Mouse (Mus musculus) cerebellum, adult 8-10 months (tissue): ENCODE results near the gene Naga.

Source experiments
- DNase-seq: peaks from one replicate; pipeline ENCODE4 v3.0.0; 2022

The Naga gene

GRCm38 (mm10) chr15:82354126-82354945, 15.6 kb upstream of the Naga start, which contains the start of gene Ndufa6:
Ndufa6 (minus strand) TSS chr15:82354322.
- peak; percentile 97 for DNase-seq

GRCm38 (mm10) chr15:82353745-82354113, 15.0 kb upstream of the Naga start:
- no peak for DNase-seq

- no peak for DNase-seq
These were observed 14.5 kb upstream of the Naga start for GRCm38 (mm10) chr15:82353078-82353744.

- no peak for DNase-seq
These were observed 12.8 kb upstream of the Naga start for GRCm38 (mm10) chr15:82351480-82351879.

- no peak for DNase-seq
These were observed 11.6 kb upstream of the Naga start for GRCm38 (mm10) chr15:82350349-82350748.

- no peak for DNase-seq
These were observed 10.2 kb upstream of the Naga start for GRCm38 (mm10) chr15:82348999-82349341.

GRCm38 (mm10) chr15:82348258-82348998, 9.7 kb upstream of the Naga start:
- DNase-seq: no peak

- DNase-seq: no peak
These were observed 9.1 kb upstream of the Naga start for GRCm38 (mm10) chr15:82347852-82348251.

- DNase-seq: no peak
These were observed 8.6 kb upstream of the Naga start for GRCm38 (mm10) chr15:82347303-82347676.

- no peak for DNase-seq
These were observed 8.0 kb upstream of the Naga start for GRCm38 (mm10) chr15:82346580-82347302.

- peak; percentile 98 for DNase-seq
These were observed 7.2 kb upstream of the Naga start for GRCm38 (mm10) chr15:82345820-82346470.

GRCm38 (mm10) chr15:82344971-82345370, 6.2 kb upstream of the Naga start:
- DNase-seq: no peak

GRCm38 (mm10) chr15:82343368-82344287, 4.9 kb upstream of the Naga start:
- no peak for DNase-seq

- no peak for DNase-seq
These were observed 3.8 kb upstream of the Naga start for GRCm38 (mm10) chr15:82342543-82342935.

- no peak for DNase-seq
These were observed 3.2 kb upstream of the Naga start for GRCm38 (mm10) chr15:82341675-82342542.

- no peak for DNase-seq
These were observed 2.3 kb upstream of the Naga start for GRCm38 (mm10) chr15:82341036-82341501.

GRCm38 (mm10) chr15:82340414-82341035, 1.8 kb upstream of the Naga start:
- no peak for DNase-seq

- DNase-seq: no peak
These were observed 1.0 kb upstream of the Naga start for GRCm38 (mm10) chr15:82339634-82340254.

GRCm38 (mm10) chr15:82339150-82339549, 425 bp upstream of the Naga start:
- no peak for DNase-seq
